Mouse (Mus musculus) hindbrain, embryonic 10.5 days (tissue): ENCODE results near the gene 1700113H08Rik. TPM values are rescaled to one million over a fixed set of nuclear protein-coding genes. Genes with fewer than 3 reads are reported as not detected.

Source experiments
- DNase-seq: peaks from one replicate; pipeline ENCODE4 v3.0.0-alpha.2; 2017; ENCODE audit warnings: low spot score
- H3K27ac ChIP-seq: fragments of 300-500 bp; sonication (generic); 2 replicates; pipeline ENCODE4 v1.5.1; 2016; ENCODE audit warnings: mild to moderate bottlenecking, moderate library complexity
- H3K27me3 ChIP-seq: fragments of 300-500 bp; sonication (generic); 2 replicates; pipeline ENCODE4 v1.6.1; 2016; ENCODE audit warnings: mild to moderate bottlenecking; ENCODE audit not compliant: poor library complexity, insufficient read depth, severe bottlenecking
- H3K36me3 ChIP-seq: fragments of 300-500 bp; sonication (generic); 2 replicates; pipeline ENCODE4 v1.6.1; 2016; ENCODE audit warnings: mild to moderate bottlenecking, moderate library complexity
- H3K4me1 ChIP-seq: fragments of 300-500 bp; sonication (generic); replicated peaks from 2 replicates; pipeline ENCODE4 v1.6.1; 2016; ENCODE audit warnings: mild to moderate bottlenecking
- H3K4me3 ChIP-seq: fragments of 300-500 bp; sonication (generic); 2 replicates; pipeline ENCODE4 v1.5.1; 2016; ENCODE audit warnings: mild to moderate bottlenecking, moderate library complexity
- H3K9me3 ChIP-seq: fragments of 300-500 bp; sonication (generic); 2 replicates; pipeline ENCODE4 v1.6.1; 2016; ENCODE audit warnings: mild to moderate bottlenecking, moderate library complexity
- WGBS: fragments of 180-500 bp; shearing (Covaris S2); methylation state at CpG from one replicate; pipeline ENCODE4 v1.1.7; 2016; 5-methylcytosine and 5-hydroxymethylcytosine counted together
- polyA plus RNA-seq: library from polyadenylated mRNA; unstranded; fragments of >200 nt; fragmentation: Nextera tagmentation; extraction: Ambion mirVana; gene quantifications from 2 replicates; pipeline ENCODE4 v1.2.1, GENCODE M21; 2016

1700113H08Rik gene
- polyA plus RNA-seq, 1 experiment from 2014 or later = 0.18 TPM

GRCm38 (mm10) chr10:87272133-87272622, 214.3 kb downstream of the 1700113H08Rik start:
- Histone ChIP-seq H3K27me3 (no peaks in the 10 kb centered on the region), H3K27ac (no peak overlapping the region), H3K9me3 (no peaks in the 10 kb centered on the region), H3K4me1 (peaks cover 9% of the 10 kb centered on the region; the same call in 1 of the 2 replicates), H3K4me3 (no peak overlapping the region), H3K36me3 (no peaks in the 10 kb centered on the region)
- 76% methylated on average over 8 of the region's 8 CpGs for WGBS
- DNase-seq = no peak

GRCm38 (mm10) chr10:87275075-87275474, 217.2 kb downstream of the 1700113H08Rik start:
- no peak overlapping the region for H3K4me3 ChIP-seq
- no peaks in the 10 kb centered on the region for H3K36me3 ChIP-seq
- peaks cover 9% of the 10 kb centered on the region; the same call in 1 of the 2 replicates for H3K4me1 ChIP-seq
- H3K27ac ChIP-seq = no peak overlapping the region
- no peak for DNase-seq
- no peaks in the 10 kb centered on the region for H3K27me3 ChIP-seq
- H3K9me3 ChIP-seq = no peaks in the 10 kb centered on the region

Other genes starting within 250 kb of the 1700113H08Rik start
- 0.13 and 0.27 TPM in 2 replicates for gene Stab2, start 50.0 kb upstream of the 1700113H08Rik start, polyA plus RNA-seq